Mouse (Mus musculus) forebrain, embryonic 13.5 days (tissue): ENCODE results near the gene Tmeff1. TPM values are rescaled to one million over a fixed set of nuclear protein-coding genes. Genes with fewer than 3 reads are reported as not detected.

ENCODE experiments used
- ATAC-seq: fragments of 200-750 bp; cut with Nextera tagmentation; 2 replicates; pipeline ENCODE4 v1.8.0; 2017
- H3K27ac ChIP-seq: fragments of 300-500 bp; sonication (generic); 2 replicates; pipeline ENCODE4 v1.5.1; 2015; ENCODE audit warnings: inconsistent platforms, mild to moderate bottlenecking, moderate library complexity
- H3K27me3 ChIP-seq: fragments of 300-500 bp; sonication (generic); 2 replicates; pipeline ENCODE4 v1.6.1; 2015; ENCODE audit warnings: mild to moderate bottlenecking, inconsistent platforms
- H3K36me3 ChIP-seq: fragments of 300-500 bp; sonication (generic); 2 replicates; pipeline ENCODE4 v1.6.1; 2015; ENCODE audit warnings: mild to moderate bottlenecking, inconsistent platforms; ENCODE audit not compliant: poor library complexity, severe bottlenecking
- H3K4me1 ChIP-seq: fragments of 300-500 bp; sonication (generic); 2 replicates; pipeline ENCODE4 v1.6.1; 2015; ENCODE audit warnings: inconsistent platforms
- H3K4me2 ChIP-seq: fragments of 300-500 bp; sonication (generic); 2 replicates; pipeline ENCODE4 v1.6.1; 2015; ENCODE audit warnings: inconsistent platforms, mild to moderate bottlenecking, moderate library complexity
- H3K4me3 ChIP-seq: fragments of 300-500 bp; sonication (generic); 2 replicates; pipeline ENCODE4 v1.5.1; 2015; ENCODE audit warnings: mild to moderate bottlenecking, inconsistent platforms
- H3K9ac ChIP-seq: fragments of 300-500 bp; sonication (generic); 2 replicates; pipeline ENCODE4 v1.6.1; 2015; ENCODE audit warnings: mild to moderate bottlenecking, inconsistent platforms
- H3K9me3 ChIP-seq: fragments of 300-500 bp; sonication (generic); replicated peaks from 2 replicates; pipeline ENCODE4 v1.6.1; 2016; ENCODE audit warnings: inconsistent platforms
- WGBS: fragments of 180-500 bp; shearing (Covaris S2); methylation state at CpG from one replicate; pipeline ENCODE4 v1.1.7; 2015; 5-methylcytosine and 5-hydroxymethylcytosine counted together
- polyA plus RNA-seq: library from polyadenylated mRNA; unstranded; fragments of >200 nt; fragmentation: Nextera tagmentation; extraction: Ambion mirVana; gene quantifications from 2 replicates; pipeline ENCODE4 v1.2.1, GENCODE M21; 2015

Tmeff1 gene
- polyA plus RNA-seq, 1 experiment from 2014 or later: 117 TPM

- Histone ChIP-seq H3K27me3 (no peaks in the 10 kb centered on the region), H3K4me1 (peaks cover 12% of the 10 kb centered on the region; the same call in 1 of the 2 replicates), H3K4me3 (no peak overlapping the region), H3K9ac (no peak overlapping the region), H3K9me3 (0 out of 2 replicates have a peak, but pooled peaks cover 3% of the 10 kb centered on the region), H3K4me2 (no peak overlapping the region), H3K36me3 (peaks cover 5% of the 10 kb centered on the region; the same call in 1 of the 2 replicates), H3K27ac (no peak overlapping the region)
- ATAC-seq: no peak
- 94% methylated on average over 7 of the region's 7 CpGs for WGBS
These were observed 11.1 kb downstream of the Tmeff1 start for GRCm38 (mm10) chr4:48596111-48596510.

- 43% methylated on average over 3 of the region's 3 CpGs for WGBS
These were observed 20.7 kb downstream of the Tmeff1 start for GRCm38 (mm10) chr4:48605650-48606049.

GRCm38 (mm10) chr4:48609485-48609884 is 24.5 kb downstream of the Tmeff1 start:
- Histone ChIP-seq H3K9ac (no peak overlapping the region), H3K4me3 (no peak overlapping the region), H3K9me3 (no peaks in the 10 kb centered on the region), H3K4me1 (no peaks in the 10 kb centered on the region), H3K27ac (no peak overlapping the region), H3K4me2 (no peak overlapping the region), H3K27me3 (no peaks in the 10 kb centered on the region), H3K36me3 (peaks cover 47% of the 10 kb centered on the region)
- 93% methylated on average over 9 of the region's 9 CpGs for WGBS
- no peak for ATAC-seq

More at GRCm38 (mm10) chr4:48605650-48606049, 20.7 kb downstream of the Tmeff1 start:
- Histone ChIP-seq H3K4me3 (no peak overlapping the region), H3K27me3 (no peaks in the 10 kb centered on the region), H3K27ac (no peak overlapping the region), H3K4me1 (no peaks in the 10 kb centered on the region), H3K4me2 (no peak overlapping the region), H3K9ac (no peak overlapping the region), H3K9me3 (no peaks in the 10 kb centered on the region), H3K36me3 (peaks cover 27% of the 10 kb centered on the region; the same call in 1 of the 2 replicates)
- peak; percentile 36; the same call in 1 of the 2 replicates for ATAC-seq

GRCm38 (mm10) chr4:48610251-48610650 is 25.3 kb downstream of the Tmeff1 start:
- Histone ChIP-seq H3K9me3 (no peaks in the 10 kb centered on the region), H3K27me3 (no peaks in the 10 kb centered on the region), H3K27ac (no peak overlapping the region), H3K36me3 (peaks cover 45% of the 10 kb centered on the region), H3K9ac (no peak overlapping the region), H3K4me2 (no peak overlapping the region), H3K4me3 (no peak overlapping the region), H3K4me1 (no peaks in the 10 kb centered on the region)
- 87% methylated on average over 6 of the region's 6 CpGs for WGBS
- ATAC-seq: no peak

- peaks cover 69% of the 10 kb centered on the region for H3K36me3 ChIP-seq
- no peak overlapping the region for H3K4me2 ChIP-seq
- no peaks in the 10 kb centered on the region for H3K9me3 ChIP-seq
- H3K27ac ChIP-seq: no peak overlapping the region
- H3K27me3 ChIP-seq: no peaks in the 10 kb centered on the region
- ATAC-seq: no peak
- H3K9ac ChIP-seq: no peak overlapping the region
- no peak overlapping the region for H3K4me3 ChIP-seq
- 92% methylated on average over 4 of the region's 4 CpGs for WGBS
- no peaks in the 10 kb centered on the region for H3K4me1 ChIP-seq
These were observed 30.5 kb downstream of the Tmeff1 start for GRCm38 (mm10) chr4:48615483-48615882.

- ATAC-seq: no peak
- WGBS: 96% methylated on average over 15 of the region's 15 CpGs
- H3K27me3 ChIP-seq: no peaks in the 10 kb centered on the region
- H3K27ac ChIP-seq: no peak overlapping the region
- peaks cover 67% of the 10 kb centered on the region for H3K36me3 ChIP-seq
- H3K9ac ChIP-seq: no peak overlapping the region
- H3K4me2 ChIP-seq: no peak overlapping the region
- no peaks in the 10 kb centered on the region for H3K4me1 ChIP-seq
- no peak overlapping the region for H3K4me3 ChIP-seq
- no peaks in the 10 kb centered on the region for H3K9me3 ChIP-seq
These were observed 32.2 kb downstream of the Tmeff1 start for GRCm38 (mm10) chr4:48617201-48617600.

GRCm38 (mm10) chr4:48620121-48620520 is 35.1 kb downstream of the Tmeff1 start:
- Histone ChIP-seq H3K9me3 (no peaks in the 10 kb centered on the region), H3K4me3 (no peak overlapping the region), H3K27ac (no peak overlapping the region), H3K9ac (no peak overlapping the region), H3K27me3 (no peaks in the 10 kb centered on the region), H3K36me3 (peaks cover 81% of the 10 kb centered on the region), H3K4me1 (no peaks in the 10 kb centered on the region), H3K4me2 (no peak overlapping the region)
- no peak for ATAC-seq
- 95% methylated on average over 6 of the region's 6 CpGs for WGBS

GRCm38 (mm10) chr4:48622246-48622645 is 37.3 kb downstream of the Tmeff1 start:
- Histone ChIP-seq H3K9me3 (no peaks in the 10 kb centered on the region), H3K4me2 (no peak overlapping the region), H3K27ac (no peak overlapping the region), H3K27me3 (no peaks in the 10 kb centered on the region), H3K4me1 (no peaks in the 10 kb centered on the region), H3K9ac (no peak overlapping the region), H3K4me3 (no peak overlapping the region), H3K36me3 (peaks cover 76% of the 10 kb centered on the region)
- ATAC-seq: no peak
- 97% methylated on average over 6 of the region's 6 CpGs for WGBS

DNA sequence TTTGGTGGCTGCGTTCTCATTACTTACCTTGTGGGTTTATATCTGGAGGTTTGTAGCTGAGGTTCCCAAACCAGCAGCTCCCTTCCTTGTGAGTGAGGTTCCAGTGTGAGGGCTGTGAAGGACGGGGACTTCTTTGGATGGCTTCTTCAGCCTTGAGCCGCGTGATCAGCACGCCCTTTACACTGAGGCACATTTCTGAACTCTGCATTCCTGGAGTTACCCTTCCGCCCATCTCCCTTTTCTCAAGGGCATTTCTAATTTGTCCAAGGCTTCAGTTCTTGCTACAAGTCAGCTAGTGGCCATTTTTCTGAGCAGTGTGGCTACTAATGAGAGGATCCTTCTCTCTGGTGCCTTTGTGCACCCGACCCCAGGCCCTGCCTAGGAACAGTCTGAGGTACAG is 38.0 kb downstream of the Tmeff1 start:
- H3K4me3 ChIP-seq: no peak overlapping the region
- H3K27ac ChIP-seq: no peak overlapping the region
- no peak overlapping the region for H3K9ac ChIP-seq
- H3K27me3 ChIP-seq: no peaks in the 10 kb centered on the region
- no peaks in the 10 kb centered on the region for H3K9me3 ChIP-seq
- no peak for ATAC-seq
- H3K36me3 ChIP-seq: peaks cover 74% of the 10 kb centered on the region
- H3K4me1 ChIP-seq: no peaks in the 10 kb centered on the region
- H3K4me2 ChIP-seq: no peak overlapping the region
- WGBS: 89% methylated on average over 7 of the region's 7 CpGs

DNA sequence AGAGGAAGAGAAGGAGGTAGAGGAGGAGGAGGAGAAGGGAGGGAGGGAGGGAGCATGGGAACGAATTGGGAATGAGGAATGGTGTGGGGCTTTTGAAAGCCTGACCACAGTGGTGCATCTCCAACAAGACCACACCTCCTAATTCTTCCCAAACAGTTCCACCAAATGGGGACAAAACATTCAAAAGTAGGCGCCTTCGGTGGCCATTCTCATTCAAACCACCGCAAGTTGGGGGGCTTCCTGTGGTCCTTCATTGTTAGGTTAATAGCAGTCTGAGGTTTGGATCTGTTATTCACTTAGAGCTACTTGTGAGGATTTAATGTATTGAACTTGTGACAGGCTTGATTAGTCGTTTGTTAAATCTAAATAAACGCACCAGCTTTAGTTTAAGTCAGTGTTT is 40.0 kb downstream of the Tmeff1 start:
- H3K27ac ChIP-seq: no peak overlapping the region
- no peak overlapping the region for H3K4me3 ChIP-seq
- ATAC-seq: no peak
- peaks cover 79% of the 10 kb centered on the region for H3K36me3 ChIP-seq
- no peaks in the 10 kb centered on the region for H3K4me1 ChIP-seq
- WGBS: 64% methylated on average over 6 of the region's 6 CpGs
- no peaks in the 10 kb centered on the region for H3K9me3 ChIP-seq
- no peak overlapping the region for H3K4me2 ChIP-seq
- no peaks in the 10 kb centered on the region for H3K27me3 ChIP-seq
- H3K9ac ChIP-seq: no peak overlapping the region

GRCm38 (mm10) chr4:48625836-48626235 is 40.9 kb downstream of the Tmeff1 start:
- Histone ChIP-seq H3K4me3 (no peak overlapping the region), H3K9ac (no peak overlapping the region), H3K27ac (no peak overlapping the region), H3K27me3 (no peaks in the 10 kb centered on the region), H3K4me2 (no peak overlapping the region), H3K9me3 (no peaks in the 10 kb centered on the region), H3K36me3 (peaks cover 79% of the 10 kb centered on the region), H3K4me1 (no peaks in the 10 kb centered on the region)
- no peak for ATAC-seq
- 82% methylated on average over 9 of the region's 9 CpGs for WGBS

DNA sequence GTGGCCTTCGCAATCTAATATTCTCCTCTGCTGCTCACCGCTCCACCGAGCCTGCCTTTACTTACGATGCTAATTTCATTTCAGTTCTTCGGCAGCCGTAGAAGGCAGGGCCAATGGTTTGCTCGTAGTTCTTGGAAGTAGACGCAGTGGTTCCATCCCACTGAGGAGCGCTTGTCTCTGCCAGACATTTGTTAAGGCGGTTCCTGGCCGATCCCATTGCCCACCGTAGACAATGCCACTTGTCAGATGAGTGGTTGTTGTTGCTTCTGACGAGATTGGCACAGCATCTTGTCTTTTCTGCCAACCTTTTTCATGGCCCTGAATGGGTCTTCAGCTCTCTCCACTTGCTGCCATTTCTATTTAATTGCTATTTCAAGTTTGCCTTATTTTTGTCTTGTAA is 44.5 kb downstream of the Tmeff1 start:
- H3K36me3 ChIP-seq: peaks cover 65% of the 10 kb centered on the region
- H3K27ac ChIP-seq: no peak overlapping the region
- 80% methylated on average over 13 of the region's 13 CpGs for WGBS
- no peak overlapping the region for H3K9ac ChIP-seq
- peak; percentile 42 for ATAC-seq
- H3K9me3 ChIP-seq: no peaks in the 10 kb centered on the region
- no peaks in the 10 kb centered on the region for H3K27me3 ChIP-seq
- no peak overlapping the region for H3K4me2 ChIP-seq
- no peak overlapping the region for H3K4me3 ChIP-seq
- no peaks in the 10 kb centered on the region for H3K4me1 ChIP-seq

DNA sequence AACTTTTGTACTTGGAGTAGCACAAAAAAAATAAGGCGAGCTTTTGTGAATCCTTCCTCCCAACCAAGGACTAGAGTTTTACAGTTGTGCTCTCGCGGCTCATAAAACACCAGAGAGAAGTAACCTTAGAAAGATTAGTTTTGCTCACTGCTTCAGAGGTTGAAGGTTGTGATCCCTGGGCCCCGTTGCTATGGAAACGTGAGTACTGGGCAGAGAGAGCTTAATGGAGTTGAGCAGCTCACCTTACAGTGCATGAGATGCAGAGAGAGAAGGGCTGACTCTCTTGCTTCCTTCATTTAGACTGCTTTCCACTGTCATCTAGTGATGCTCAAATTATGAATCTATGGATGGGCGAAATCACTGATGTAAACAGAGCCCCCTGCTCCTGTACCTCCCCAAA is 48.6 kb downstream of the Tmeff1 start:
- Histone ChIP-seq H3K27ac (no peak overlapping the region), H3K4me1 (no peaks in the 10 kb centered on the region), H3K9ac (no peak overlapping the region), H3K4me2 (no peak overlapping the region), H3K4me3 (no peak overlapping the region), H3K36me3 (peaks cover 64% of the 10 kb centered on the region), H3K9me3 (no peaks in the 10 kb centered on the region), H3K27me3 (no peaks in the 10 kb centered on the region)
- ATAC-seq: no peak
- 86% methylated on average over 6 of the region's 6 CpGs for WGBS
